Mouse (Mus musculus) neural tube, embryonic 13.5 days (tissue): ENCODE data around the gene Pgp. TPM values are rescaled to one million over a fixed set of nuclear protein-coding genes. Genes with fewer than 3 reads are reported as not detected.
"Not testable (repeated sequence)": the region's sequence is repeated elsewhere in the genome, so short reads cannot be mapped to it uniquely, and the experiment has no call there.

Source experiments
- ATAC-seq: fragments of 200-750 bp; cut with Nextera tagmentation; 2 replicates; pipeline ENCODE4 v1.8.0; 2017; ENCODE audit warnings: low read depth, mild to moderate bottlenecking, moderate TSS enrichment, moderate library complexity
- H3K27ac ChIP-seq: fragments of 300-500 bp; sonication (generic); replicated peaks from 2 replicates; pipeline ENCODE4 v1.5.1; 2015; ENCODE audit warnings: moderate library complexity, mild to moderate bottlenecking, inconsistent platforms
- H3K27me3 ChIP-seq: fragments of 300-500 bp; sonication (generic); 2 replicates; pipeline ENCODE4 v1.6.1; 2015; ENCODE audit warnings: mild to moderate bottlenecking, inconsistent platforms
- H3K36me3 ChIP-seq: fragments of 300-500 bp; sonication (generic); 2 replicates; pipeline ENCODE4 v1.6.1; 2015; ENCODE audit warnings: mild to moderate bottlenecking, inconsistent platforms
- H3K4me1 ChIP-seq: fragments of 300-500 bp; sonication (generic); replicated peaks from 2 replicates; pipeline ENCODE4 v1.6.1; 2015; ENCODE audit warnings: inconsistent platforms
- H3K4me2 ChIP-seq: fragments of 300-500 bp; sonication (generic); 2 replicates; pipeline ENCODE4 v1.6.1; 2015; ENCODE audit warnings: inconsistent platforms, mild to moderate bottlenecking, moderate library complexity
- H3K4me3 ChIP-seq: fragments of 300-500 bp; sonication (generic); 2 replicates; pipeline ENCODE4 v1.5.1; 2015; ENCODE audit warnings: mild to moderate bottlenecking, inconsistent platforms
- H3K9ac ChIP-seq: fragments of 300-500 bp; sonication (generic); 2 replicates; pipeline ENCODE4 v1.6.1; 2015; ENCODE audit warnings: moderate library complexity, mild to moderate bottlenecking, inconsistent platforms
- H3K9me3 ChIP-seq: fragments of 300-500 bp; sonication (generic); 2 replicates; pipeline ENCODE4 v1.6.1; 2016; ENCODE audit warnings: inconsistent platforms
- WGBS: fragments of 180-500 bp; shearing (Covaris S2); methylation state at CpG from one replicate; pipeline ENCODE4 v1.1.7; 2015; 5-methylcytosine and 5-hydroxymethylcytosine counted together
- polyA plus RNA-seq: library from polyadenylated mRNA; unstranded; fragments of >200 nt; fragmentation: Nextera tagmentation; extraction: Ambion mirVana; gene quantifications from 2 replicates; pipeline ENCODE4 v1.2.1, GENCODE M21; 2015

The Pgp gene
- polyA plus RNA-seq, 1 experiment from 2014 or later: 57.4 TPM

- no peak for ATAC-seq
Observed at GRCm38 (mm10) chr17:24442632-24443155, 27.5 kb upstream of the Pgp start, which contains the start of gene Dnase1l2. TSS of gene Dnase1l2 (minus strand) at chr17:24443105.

GRCm38 (mm10) chr17:24443409-24443808 is 26.8 kb upstream of the Pgp start:
- Histone ChIP-seq H3K4me3 (no peak overlapping the region), H3K9me3 (no peaks in the 10 kb centered on the region), H3K4me1 (no peaks in the 10 kb centered on the region), H3K36me3 (peaks cover 99% of the 10 kb centered on the region), H3K9ac (no peak overlapping the region), H3K27me3 (no peaks in the 10 kb centered on the region), H3K4me2 (no peak overlapping the region), H3K27ac (no peak overlapping the region)
- ATAC-seq: no peak
- 92% methylated on average over 4 of the region's 4 CpGs for WGBS

More at GRCm38 (mm10) chr17:24442632-24443155, 27.5 kb upstream of the Pgp start, which contains the start of gene Dnase1l2:
- Histone ChIP-seq H3K4me3 (no peak within 1 kb of the TSS), H3K9ac (no peak within 1 kb of the TSS), H3K9me3 (no peaks in the 10 kb centered on the region), H3K4me1 (no peaks in the 10 kb centered on the region), H3K27me3 (no peaks in the 10 kb centered on the region), H3K27ac (no peak within 1 kb of the TSS), H3K4me2 (no peak within 1 kb of the TSS), H3K36me3 (peaks cover 99% of the 10 kb centered on the region)
- 82% methylated on average over 7 of the region's 7 CpGs for WGBS

GRCm38 (mm10) chr17:24446590-24446989 is 23.6 kb upstream of the Pgp start:
- Histone ChIP-seq H3K4me1 (0 out of 2 replicates have a peak, but pooled peaks cover 6% of the 10 kb centered on the region), H3K36me3 (peaks cover 97% of the 10 kb centered on the region), H3K9ac (no peak overlapping the region), H3K27ac (no peak overlapping the region), H3K27me3 (no peaks in the 10 kb centered on the region), H3K4me2 (no peak overlapping the region), H3K9me3 (no peaks in the 10 kb centered on the region), H3K4me3 (no peak overlapping the region)
- no peak for ATAC-seq
- 92% methylated on average over 8 of the region's 8 CpGs for WGBS

GRCm38 (mm10) chr17:24449507-24449906 is 20.7 kb upstream of the Pgp start:
- no peak overlapping the region for H3K4me2 ChIP-seq
- H3K27me3 ChIP-seq: no peaks in the 10 kb centered on the region
- H3K4me1 ChIP-seq: peaks cover 26% of the 10 kb centered on the region
- no peak overlapping the region for H3K27ac ChIP-seq
- no peak overlapping the region for H3K4me3 ChIP-seq
- no peak overlapping the region for H3K9ac ChIP-seq
- WGBS: 95% methylated on average over 6 of the region's 6 CpGs
- H3K36me3 ChIP-seq: peaks cover 68% of the 10 kb centered on the region
- no peak for ATAC-seq
- H3K9me3 ChIP-seq: no peaks in the 10 kb centered on the region

GRCm38 (mm10) chr17:24451220-24451619 is 19.0 kb upstream of the Pgp start:
- no peak for ATAC-seq
- H3K36me3 ChIP-seq: peaks cover 51% of the 10 kb centered on the region
- H3K4me3 ChIP-seq: no peak overlapping the region
- no peak overlapping the region for H3K9ac ChIP-seq
- WGBS: 93% methylated on average over 6 of the region's 6 CpGs
- H3K27me3 ChIP-seq: no peaks in the 10 kb centered on the region
- no peak overlapping the region for H3K4me2 ChIP-seq
- no peaks in the 10 kb centered on the region for H3K9me3 ChIP-seq
- H3K27ac ChIP-seq: no peak overlapping the region
- H3K4me1 ChIP-seq: peaks cover 27% of the 10 kb centered on the region

- no peak overlapping the region for H3K27ac ChIP-seq
- no peak for ATAC-seq
- H3K9ac ChIP-seq: no peak overlapping the region; the same call in 1 of the 2 replicates
- peak overlapping the region; percentile 87 for H3K4me2 ChIP-seq
- H3K27me3 ChIP-seq: no peaks in the 10 kb centered on the region
- peaks cover 29% of the 10 kb centered on the region for H3K36me3 ChIP-seq
- peak overlapping the region; percentile 91 for H3K4me3 ChIP-seq
- WGBS: 84% methylated on average over 2 of the region's 2 CpGs
- no peaks in the 10 kb centered on the region for H3K9me3 ChIP-seq
- peaks cover 27% of the 10 kb centered on the region for H3K4me1 ChIP-seq
Observed at GRCm38 (mm10) chr17:24453372-24453771, 16.8 kb upstream of the Pgp start.

GRCm38 (mm10) chr17:24454218-24454755 is 15.9 kb upstream of the Pgp start:
- WGBS: 13% methylated on average over 14 of the region's 14 CpGs
- no peaks in the 10 kb centered on the region for H3K9me3 ChIP-seq
- no peaks in the 10 kb centered on the region for H3K27me3 ChIP-seq
- H3K4me3 ChIP-seq: peak overlapping the region; percentile 91
- no peak for ATAC-seq
- peak overlapping the region; percentile 95 for H3K27ac ChIP-seq
- peaks cover 27% of the 10 kb centered on the region for H3K4me1 ChIP-seq
- peaks cover 20% of the 10 kb centered on the region for H3K36me3 ChIP-seq
- H3K9ac ChIP-seq: peak overlapping the region; percentile 94
- peak overlapping the region; percentile 87 for H3K4me2 ChIP-seq

GRCm38 (mm10) chr17:24454756-24455522 is 15.3 kb upstream of the Pgp start:
- Histone ChIP-seq H3K36me3 (peaks cover 14% of the 10 kb centered on the region), H3K9me3 (no peaks in the 10 kb centered on the region), H3K9ac (peak overlapping the region; percentile 94), H3K4me2 (peak overlapping the region; percentile 87), H3K27me3 (no peaks in the 10 kb centered on the region), H3K4me3 (peak overlapping the region; percentile 91), H3K27ac (peak overlapping the region; percentile 95), H3K4me1 (peaks cover 27% of the 10 kb centered on the region)
- ATAC-seq: peak; percentile 97
- WGBS: under 1% methylated on average over 57 of the region's 67 CpGs

- WGBS: 55% methylated on average over 10 of the region's 10 CpGs
- H3K4me2 ChIP-seq: peak overlapping the region; percentile 87
- H3K9me3 ChIP-seq, H3K36me3 ChIP-seq, H3K9ac ChIP-seq, H3K27me3 ChIP-seq, H3K27ac ChIP-seq: not testable (repeated sequence)
- peak overlapping the region; percentile 91 for H3K4me3 ChIP-seq
- H3K4me1 ChIP-seq: peaks cover 27% of the 10 kb centered on the region
- peak; percentile 40 for ATAC-seq
Observed at GRCm38 (mm10) chr17:24455523-24456206, 14.5 kb upstream of the Pgp start.

- Histone ChIP-seq H3K4me3 (no peak overlapping the region), H3K9me3 (no peaks in the 10 kb centered on the region), H3K36me3 (no peaks in the 10 kb centered on the region), H3K27ac (no peak overlapping the region), H3K9ac (no peak overlapping the region), H3K27me3 (no peaks in the 10 kb centered on the region), H3K4me1 (no peaks in the 10 kb centered on the region), H3K4me2 (no peak overlapping the region)
- ATAC-seq: no peak
- 76% methylated on average over 2 of the region's 2 CpGs for WGBS
Observed at GRCm38 (mm10) chr17:24461580-24461979, 8.6 kb upstream of the Pgp start.

- WGBS: 82% methylated on average over 1 of the region's 1 CpGs
- Histone ChIP-seq H3K9me3 (no peaks in the 10 kb centered on the region), H3K27ac (no peak overlapping the region), H3K9ac (no peak overlapping the region), H3K27me3 (no peaks in the 10 kb centered on the region), H3K4me2 (no peak overlapping the region), H3K4me3 (no peak overlapping the region), H3K36me3 (no peaks in the 10 kb centered on the region), H3K4me1 (no peaks in the 10 kb centered on the region)
- ATAC-seq: no peak
Observed at GRCm38 (mm10) chr17:24462932-24463331, 7.3 kb upstream of the Pgp start.
